Mouse (Mus musculus) olfactory bulb, adult 2 months (tissue): ENCODE measurements around the gene Mindy4.

Source experiments
- CTCF ChIP-seq: fragments of 200-500 bp; IDR thresholded peaks from 2 replicates; pipeline ENCODE4 v1.5.1; 2012; ENCODE audit warnings: low read depth, mild to moderate bottlenecking, low read length, moderate library complexity; ENCODE audit not compliant: insufficient read depth
- POLR2A ChIP-seq: fragments of 200-500 bp; IDR thresholded peaks from 2 replicates; pipeline ENCODE4 v1.6.1; 2012; ENCODE audit warnings: mild to moderate bottlenecking, low read depth, low read length, moderate library complexity; ENCODE audit not compliant: insufficient read depth

GRCm38 (mm10) chr6:55280979-55281378 is 77.8 kb downstream of the Mindy4 start:
- TF ChIP-seq CTCF (no peak), POLR2A (no peak)
